Mouse (Mus musculus): ENCODE results near the gene Trrap. TPM values are rescaled to one million over a fixed set of nuclear protein-coding genes. Genes with fewer than 3 reads are reported as not detected.

The Trrap gene
- polyA plus RNA-seq, 1 experiment from 2014 or later = 20.0 TPM

DNA sequence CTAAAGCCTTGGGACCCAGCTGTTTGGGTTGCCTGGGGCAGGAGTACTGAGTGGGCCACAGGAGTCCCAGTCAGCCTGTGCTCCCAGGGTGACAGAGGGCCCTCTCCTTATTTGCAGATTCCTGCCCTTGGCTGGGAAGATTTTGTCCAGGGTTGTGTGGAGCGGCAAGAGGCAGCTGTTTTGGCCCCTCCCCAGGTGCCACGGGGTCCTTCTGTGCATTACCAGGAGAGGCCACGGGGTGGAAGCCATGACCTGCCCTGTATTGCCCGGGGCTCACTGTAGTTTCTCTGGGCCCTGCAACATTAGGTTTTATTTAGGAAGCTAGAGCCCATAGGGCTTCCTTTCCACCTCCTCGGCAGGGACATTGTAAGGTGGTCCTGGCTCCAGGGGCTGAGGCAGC lies 86.4 kb downstream of the Trrap start:
- Histone ChIP-seq H3K4me3 (ENCODE audit: low read depth, low read length) (no peak overlapping the region), H3K27me3 (replicated peaks; ENCODE audit: control insufficient read depth, insufficient read depth, low read length) (no peaks in the 10 kb centered on the region), H3K36me3 (ENCODE audit: control insufficient read depth, insufficient read depth) (peaks cover 86% of the 10 kb centered on the region), H3K4me2 (replicated peaks; ENCODE audit: low read depth) (no peak overlapping the region), H3K9ac (ENCODE audit: low read depth, low read length) (no peak overlapping the region), H3K9me3 (ENCODE audit: control insufficient read depth) (no peaks in the 10 kb centered on the region), H3K27ac (ENCODE audit: low read depth, low read length) (no peak overlapping the region), H3K4me1 (replicated peaks; ENCODE audit: control insufficient read depth, insufficient read depth, low read length) (no peaks in the 10 kb centered on the region)
- no peak for ATAC-seq
- 85% methylated on average over 5 of the region's 5 CpGs for WGBS
- peak; percentile 41 for TF ChIP-seq CTCF (IDR thresholded peaks at IDR 0.05; ENCODE audit: low read depth)

- H3K27me3 ChIP-seq (replicated peaks; ENCODE audit: control insufficient read depth, insufficient read depth, low read length) = no peaks in the 10 kb centered on the region
- peaks cover 87% of the 10 kb centered on the region for H3K36me3 ChIP-seq (ENCODE audit: control insufficient read depth, insufficient read depth)
- H3K9ac ChIP-seq (ENCODE audit: low read depth, low read length) = no peak overlapping the region
- no peak for TF ChIP-seq CTCF (IDR thresholded peaks at IDR 0.05; ENCODE audit: low read depth)
- H3K27ac ChIP-seq (ENCODE audit: low read depth, low read length) = no peak overlapping the region
- H3K9me3 ChIP-seq (ENCODE audit: control insufficient read depth) = no peaks in the 10 kb centered on the region
- H3K4me1 ChIP-seq (replicated peaks; ENCODE audit: control insufficient read depth, insufficient read depth, low read length) = no peaks in the 10 kb centered on the region
- 63% methylated on average over 6 of the region's 6 CpGs for WGBS
- no peak overlapping the region for H3K4me3 ChIP-seq (ENCODE audit: low read depth, low read length)
- ATAC-seq = no peak
- no peak overlapping the region for H3K4me2 ChIP-seq (replicated peaks; ENCODE audit: low read depth)
These were observed 88.4 kb downstream of the Trrap start for GRCm38 (mm10) chr5:144855936-144856335.

DNA sequence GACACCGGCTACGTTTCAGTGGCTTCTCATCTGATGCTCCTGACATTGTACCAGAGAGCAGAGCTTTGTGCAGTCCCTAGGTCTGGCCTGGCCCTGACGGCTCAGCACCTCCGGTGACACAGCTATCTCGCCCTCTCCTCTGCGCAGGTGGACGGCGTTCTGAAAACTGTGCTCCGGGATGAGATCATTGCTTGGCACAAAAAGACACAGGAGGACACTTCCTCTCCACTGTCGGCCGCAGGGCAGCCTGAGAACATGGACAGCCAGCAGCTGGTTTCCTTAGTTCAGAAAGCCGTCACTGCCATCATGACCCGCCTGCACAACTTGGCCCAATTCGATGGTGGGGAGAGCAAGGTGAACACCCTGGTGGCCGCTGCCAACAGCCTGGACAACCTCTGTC lies 91.0 kb downstream of the Trrap start:
- Histone ChIP-seq H3K4me3 (ENCODE audit: low read depth, low read length) (no peak overlapping the region), H3K9me3 (ENCODE audit: control insufficient read depth) (no peaks in the 10 kb centered on the region), H3K36me3 (ENCODE audit: control insufficient read depth, insufficient read depth) (peaks cover 63% of the 10 kb centered on the region), H3K27ac (ENCODE audit: low read depth, low read length) (no peak overlapping the region), H3K27me3 (replicated peaks; ENCODE audit: control insufficient read depth, insufficient read depth, low read length) (no peaks in the 10 kb centered on the region), H3K9ac (ENCODE audit: low read depth, low read length) (no peak overlapping the region), H3K4me1 (replicated peaks; ENCODE audit: control insufficient read depth, insufficient read depth, low read length) (no peaks in the 10 kb centered on the region), H3K4me2 (replicated peaks; ENCODE audit: low read depth) (no peak overlapping the region)
- ATAC-seq = no peak
- 95% methylated on average over 15 of the region's 15 CpGs for WGBS
- no peak for TF ChIP-seq CTCF (IDR thresholded peaks at IDR 0.05; ENCODE audit: low read depth)

DNA sequence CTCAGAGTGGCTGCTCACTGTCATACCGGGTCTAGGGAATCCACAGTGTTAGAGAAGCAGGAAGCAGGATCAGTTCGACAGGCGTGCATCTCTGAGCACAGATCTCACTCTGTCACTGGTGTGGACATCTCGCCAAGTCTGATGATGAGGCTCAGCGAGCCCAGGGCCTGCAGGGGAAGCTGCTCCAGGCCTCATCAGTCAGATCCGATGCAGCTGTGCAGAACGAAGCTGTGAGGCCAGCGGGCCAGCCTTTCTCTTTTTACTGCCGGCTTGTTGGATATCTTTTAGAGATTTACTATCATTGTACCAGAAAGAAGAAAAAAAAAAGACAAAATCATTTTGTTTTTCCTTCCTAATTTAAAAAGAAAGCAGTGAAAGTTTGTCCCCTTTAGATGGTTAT lies 91.8 kb downstream of the Trrap start:
- 88% methylated on average over 9 of the region's 9 CpGs for WGBS
- no peak for ATAC-seq
- no peak for TF ChIP-seq CTCF (IDR thresholded peaks at IDR 0.05; ENCODE audit: low read depth)

DNA sequence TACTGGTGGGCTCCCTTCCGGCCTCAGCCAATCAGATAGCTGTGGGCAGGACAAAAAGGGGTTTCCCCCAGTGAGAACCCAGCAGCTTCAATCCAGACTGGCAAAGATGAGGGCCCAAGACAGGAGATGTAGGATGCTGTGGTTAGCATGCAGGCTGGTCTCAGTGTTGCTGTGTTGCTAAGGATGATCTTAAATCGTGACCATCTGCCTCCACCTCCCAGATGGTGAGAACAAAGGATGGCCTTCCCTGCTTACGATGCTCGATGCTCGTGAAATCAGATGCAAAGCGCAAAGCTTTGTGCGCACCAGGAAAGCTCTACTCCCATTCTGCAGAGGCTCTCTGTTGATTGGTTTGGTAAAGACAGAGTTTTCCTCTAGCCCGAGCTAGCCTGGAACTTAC lies 93.4 kb downstream of the Trrap start:
- Histone ChIP-seq H3K27me3 (replicated peaks; ENCODE audit: control insufficient read depth, insufficient read depth, low read length) (no peaks in the 10 kb centered on the region), H3K4me1 (replicated peaks; ENCODE audit: control insufficient read depth, insufficient read depth, low read length) (no peaks in the 10 kb centered on the region), H3K9ac (ENCODE audit: low read depth, low read length) (no peak overlapping the region), H3K4me3 (ENCODE audit: low read depth, low read length) (no peak overlapping the region), H3K27ac (ENCODE audit: low read depth, low read length) (no peak overlapping the region), H3K9me3 (ENCODE audit: control insufficient read depth) (no peaks in the 10 kb centered on the region), H3K36me3 (ENCODE audit: control insufficient read depth, insufficient read depth) (peaks cover 47% of the 10 kb centered on the region), H3K4me2 (replicated peaks; ENCODE audit: low read depth) (no peak overlapping the region)
- 98% methylated on average over 8 of the region's 8 CpGs for WGBS
- ATAC-seq = no peak
- TF ChIP-seq CTCF (IDR thresholded peaks at IDR 0.05; ENCODE audit: low read depth) = no peak

More for the DNA sequence above, 91.8 kb downstream of the Trrap start:
- Histone ChIP-seq H3K4me2 (replicated peaks; ENCODE audit: low read depth) (no peak overlapping the region), H3K27ac (ENCODE audit: low read depth, low read length) (no peak overlapping the region), H3K9me3 (ENCODE audit: control insufficient read depth) (no peaks in the 10 kb centered on the region), H3K36me3 (ENCODE audit: control insufficient read depth, insufficient read depth) (peaks cover 55% of the 10 kb centered on the region), H3K4me3 (ENCODE audit: low read depth, low read length) (no peak overlapping the region), H3K4me1 (replicated peaks; ENCODE audit: control insufficient read depth, insufficient read depth, low read length) (no peaks in the 10 kb centered on the region), H3K27me3 (replicated peaks; ENCODE audit: control insufficient read depth, insufficient read depth, low read length) (no peaks in the 10 kb centered on the region), H3K9ac (ENCODE audit: low read depth, low read length) (no peak overlapping the region)

GRCm38 (mm10) chr5:144866923-144867322 lies 99.4 kb downstream of the Trrap start:
- Histone ChIP-seq H3K4me2 (replicated peaks; ENCODE audit: low read depth) (no peak overlapping the region), H3K36me3 (ENCODE audit: control insufficient read depth, insufficient read depth) (no peaks in the 10 kb centered on the region), H3K9ac (ENCODE audit: low read depth, low read length) (no peak overlapping the region), H3K4me3 (ENCODE audit: low read depth, low read length) (no peak overlapping the region), H3K9me3 (ENCODE audit: control insufficient read depth) (no peaks in the 10 kb centered on the region), H3K27me3 (replicated peaks; ENCODE audit: control insufficient read depth, insufficient read depth, low read length) (no peaks in the 10 kb centered on the region), H3K27ac (ENCODE audit: low read depth, low read length) (no peak overlapping the region), H3K4me1 (replicated peaks; ENCODE audit: control insufficient read depth, insufficient read depth, low read length) (no peaks in the 10 kb centered on the region)
- ATAC-seq = no peak
- WGBS = 73% methylated on average over 8 of the region's 8 CpGs
- TF ChIP-seq CTCF (IDR thresholded peaks at IDR 0.05; ENCODE audit: low read depth) = peak; percentile 57

DNA sequence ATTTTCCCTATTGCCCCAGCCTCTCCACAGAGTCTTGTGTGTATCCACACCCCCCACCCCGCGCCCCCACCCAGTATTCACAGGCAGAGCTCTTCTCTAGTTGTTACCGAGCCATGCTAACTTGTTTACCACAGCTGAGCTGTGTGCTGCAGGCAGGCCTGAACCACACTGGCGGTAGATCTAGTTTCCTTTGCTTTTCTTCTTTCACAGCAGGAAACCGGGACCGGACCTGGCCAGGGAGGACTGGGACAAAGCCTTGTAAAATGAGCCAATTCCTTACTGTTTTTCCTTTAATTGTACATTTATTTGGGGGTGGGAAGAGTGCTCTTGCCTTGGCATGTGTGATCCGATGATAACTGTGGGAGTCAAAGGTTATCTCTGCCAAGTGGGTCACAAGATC lies 101.9 kb downstream of the Trrap start:
- H3K9me3 ChIP-seq (ENCODE audit: control insufficient read depth) = no peaks in the 10 kb centered on the region
- no peak overlapping the region for H3K9ac ChIP-seq (ENCODE audit: low read depth, low read length)
- no peaks in the 10 kb centered on the region for H3K27me3 ChIP-seq (replicated peaks; ENCODE audit: control insufficient read depth, insufficient read depth, low read length)
- 77% methylated on average over 7 of the region's 7 CpGs for WGBS
- no peak overlapping the region for H3K4me2 ChIP-seq (replicated peaks; ENCODE audit: low read depth)
- no peak overlapping the region for H3K27ac ChIP-seq (ENCODE audit: low read depth, low read length)
- H3K4me3 ChIP-seq (ENCODE audit: low read depth, low read length) = no peak overlapping the region
- no peaks in the 10 kb centered on the region for H3K36me3 ChIP-seq (ENCODE audit: control insufficient read depth, insufficient read depth)
- no peak for ATAC-seq
- H3K4me1 ChIP-seq (replicated peaks; ENCODE audit: control insufficient read depth, insufficient read depth, low read length) = no peaks in the 10 kb centered on the region
- no peak for TF ChIP-seq CTCF (IDR thresholded peaks at IDR 0.05; ENCODE audit: low read depth)

All from intestine, postnatal 0 days (tissue).